Mouse (Mus musculus) forebrain, embryonic 16.5 days (tissue): ENCODE measurements around the gene Hs1bp3. TPM values are rescaled to one million over a fixed set of nuclear protein-coding genes. Genes with fewer than 3 reads are reported as not detected.

Experiments
- polyA plus RNA-seq: library from polyadenylated mRNA; unstranded; fragments of >200 nt; fragmentation: Nextera tagmentation; extraction: Ambion mirVana; gene quantifications from 2 replicates; pipeline ENCODE4 v1.2.1, GENCODE M21; 2015

Hs1bp3 gene
- polyA plus RNA-seq, 1 experiment from 2014 or later: 11.1 TPM

Other genes with a start within 250 kb of the Hs1bp3 start
- 89.2 and 96.9 TPM in 2 replicates for gene Ldah, start 105.3 kb upstream of the Hs1bp3 start, polyA plus RNA-seq
- not detected in 2 replicates for gene Gdf7, start 11.5 kb upstream of the Hs1bp3 start, polyA plus RNA-seq
- 70.3 and 74.9 TPM in 2 replicates for gene Rhob, start 186.6 kb downstream of the Hs1bp3 start, polyA plus RNA-seq